Mouse (Mus musculus): ENCODE measurements at regions not wholly inside any gene's neighbourhood (a gene's known extent, or its start where the extent isn't known, plus 50 kb on each side); places are given as distances from the start of the nearest gene placed in this dataset.

DNA sequence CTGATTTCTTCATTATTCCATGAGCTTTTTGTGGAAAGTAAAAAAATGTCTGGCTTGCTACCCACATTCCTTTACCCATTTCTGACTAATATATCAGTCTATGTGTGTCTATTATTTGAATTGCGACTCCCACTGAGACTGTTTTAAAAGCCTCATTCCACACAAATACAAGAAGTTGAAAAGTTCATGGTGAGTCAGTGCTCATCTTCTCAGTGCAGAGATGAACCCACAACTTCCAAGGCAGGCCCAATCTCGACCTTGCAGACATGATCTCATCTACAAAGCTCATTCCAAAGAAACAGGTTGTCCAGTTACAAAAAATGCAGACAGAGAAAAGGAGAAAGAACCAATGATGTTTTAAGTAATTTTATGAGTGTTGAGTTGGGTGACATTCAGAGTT is 208.0 kb downstream of the Alg10b start:
- H3K27ac ChIP-seq (ENCODE audit: insufficient read depth, low read depth, low read length): no peak overlapping the region
- no peaks in the 10 kb centered on the region for H3K36me3 ChIP-seq (ENCODE audit: control insufficient read depth, insufficient read depth, low read length)
- H3K4me3 ChIP-seq (ENCODE audit: insufficient read depth, low read depth, low read length): no peak overlapping the region
- 58% methylated on average over 2 of the region's 2 CpGs for WGBS
- H3K4me1 ChIP-seq (ENCODE audit: control insufficient read depth, insufficient read depth, low read length): no peaks in the 10 kb centered on the region
- no peak for TF ChIP-seq POLR2A (IDR thresholded peaks at IDR 0.05; ENCODE audit: low read depth, low read length)
- no peak for TF ChIP-seq CTCF (conservative IDR thresholded peaks at IDR 0.05; ENCODE audit: insufficient read depth, insufficient read length, low read depth, low read length)
- DNase-seq: no peak
- H3K27me3 ChIP-seq (replicated peaks; ENCODE audit: control insufficient read depth, insufficient read depth, low read length): no peaks in the 10 kb centered on the region

- H3K4me1 ChIP-seq (ENCODE audit: control insufficient read depth, insufficient read depth, low read length): no peaks in the 10 kb centered on the region
- 54% methylated on average over 5 of the region's 5 CpGs for WGBS
- H3K27me3 ChIP-seq (replicated peaks; ENCODE audit: control insufficient read depth, insufficient read depth, low read length): no peaks in the 10 kb centered on the region
- TF ChIP-seq CTCF (conservative IDR thresholded peaks at IDR 0.05; ENCODE audit: insufficient read depth, insufficient read length, low read depth, low read length) (no peak), POLR2A (IDR thresholded peaks at IDR 0.05; ENCODE audit: low read depth, low read length) (no peak)
- H3K4me3 ChIP-seq (ENCODE audit: insufficient read depth, low read depth, low read length): no peak overlapping the region
- H3K27ac ChIP-seq (ENCODE audit: insufficient read depth, low read depth, low read length): no peak overlapping the region
- no peak for DNase-seq
- no peaks in the 10 kb centered on the region for H3K36me3 ChIP-seq (ENCODE audit: control insufficient read depth, insufficient read depth, low read length)
Observed at GRCm38 (mm10) chr15:90435286-90435685, 211.2 kb downstream of the Alg10b start.
